Mouse (Mus musculus): ENCODE results near the gene Iapp. TPM values are rescaled to one million over a fixed set of nuclear protein-coding genes. Genes with fewer than 3 reads are reported as not detected.
"Not testable (repeated sequence)": the region's sequence is repeated elsewhere in the genome, so short reads cannot be mapped to it uniquely, and the experiment has no call there.

Iapp gene
- polyA plus RNA-seq (2014; fragmentation: Nextera tagmentation; extraction: Ambion mirVana) = not detected in 2 replicates

DNA sequence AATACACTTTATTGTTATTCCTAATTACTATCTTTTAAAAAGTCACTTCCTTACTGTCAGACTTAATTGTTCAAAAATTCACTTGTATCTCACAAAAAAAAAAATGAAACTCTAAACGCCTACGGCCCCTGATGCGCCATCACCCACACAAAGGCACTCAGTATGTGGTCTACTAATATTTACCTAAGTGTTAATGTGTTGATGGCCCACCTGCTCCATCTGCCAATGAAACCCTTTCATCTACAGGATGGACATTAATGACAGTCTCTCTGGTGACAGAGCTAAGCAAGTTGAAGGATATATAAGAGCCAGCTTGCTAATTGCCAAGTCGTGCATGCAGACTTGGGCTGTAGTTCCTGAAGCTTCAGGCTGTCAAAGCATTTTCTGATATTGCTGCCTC, at the start of gene Iapp:
Iapp (plus strand) TSS at position 326 of the 400 bp plus-strand sequence.
- H3K4me2 ChIP-seq (ENCODE audit: low read depth, low read length) = no peak within 1 kb of the TSS
- no peak within 1 kb of the TSS for H3K9ac ChIP-seq (replicated peaks; ENCODE audit: low read depth, low read length)
- no peaks in the 10 kb centered on the region for H3K9me3 ChIP-seq (ENCODE audit: control insufficient read depth, low read length)
- no peak for ATAC-seq (ENCODE audit: low read depth)
- no peak within 1 kb of the TSS for H3K27ac ChIP-seq (ENCODE audit: low read depth, low read length)
- no peaks in the 10 kb centered on the region for H3K27me3 ChIP-seq (ENCODE audit: control insufficient read depth, insufficient read depth, low read length)
- no peaks in the 10 kb centered on the region for H3K36me3 ChIP-seq (ENCODE audit: control insufficient read depth, insufficient read depth, low read length)
- no peak within 1 kb of the TSS for H3K4me3 ChIP-seq (ENCODE audit: low read depth, low read length)
- H3K4me1 ChIP-seq (ENCODE audit: control insufficient read depth, insufficient read depth, low read length) = no peaks in the 10 kb centered on the region
- 57% methylated on average over 4 of the region's 4 CpGs for WGBS

DNA sequence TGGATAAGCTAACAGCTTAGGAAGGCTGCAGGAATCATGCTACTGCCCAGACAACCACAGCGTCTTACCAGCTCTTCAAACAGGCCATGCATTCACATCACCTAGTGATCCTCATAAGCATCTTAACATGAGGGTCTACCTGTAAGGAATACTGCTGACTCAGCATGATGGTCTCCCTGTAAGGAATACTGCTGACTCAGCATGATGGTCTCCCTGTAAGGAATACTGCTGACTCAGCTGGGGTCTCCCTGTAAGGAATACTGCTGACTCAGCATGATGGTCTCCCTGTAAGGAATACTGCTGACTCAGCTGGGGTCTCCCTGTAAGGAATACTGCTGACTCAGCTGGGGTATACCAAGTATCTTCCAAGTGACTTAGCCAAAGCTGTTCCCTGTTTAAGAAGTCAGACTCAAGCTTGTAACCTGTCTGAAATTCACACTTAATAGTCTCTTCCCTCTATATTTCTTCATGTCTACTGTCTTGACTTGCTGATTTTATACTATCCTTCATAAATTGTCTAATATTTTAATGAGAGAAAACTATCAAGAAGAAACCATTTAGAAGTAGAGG, 47.4 kb upstream of the Iapp start:
- H3K4me2 ChIP-seq (ENCODE audit: low read depth, low read length); H3K27ac ChIP-seq (ENCODE audit: low read depth, low read length); H3K36me3 ChIP-seq (ENCODE audit: control insufficient read depth, insufficient read depth, low read length); H3K27me3 ChIP-seq (ENCODE audit: control insufficient read depth, insufficient read depth, low read length); H3K9me3 ChIP-seq (ENCODE audit: control insufficient read depth, low read length); ATAC-seq (ENCODE audit: low read depth); H3K4me3 ChIP-seq (ENCODE audit: low read depth, low read length); H3K9ac ChIP-seq (replicated peaks; ENCODE audit: low read depth, low read length); H3K4me1 ChIP-seq (ENCODE audit: control insufficient read depth, insufficient read depth, low read length): not testable (repeated sequence)
- WGBS = 91% methylated on average over 1 of the region's 1 CpGs

DNA sequence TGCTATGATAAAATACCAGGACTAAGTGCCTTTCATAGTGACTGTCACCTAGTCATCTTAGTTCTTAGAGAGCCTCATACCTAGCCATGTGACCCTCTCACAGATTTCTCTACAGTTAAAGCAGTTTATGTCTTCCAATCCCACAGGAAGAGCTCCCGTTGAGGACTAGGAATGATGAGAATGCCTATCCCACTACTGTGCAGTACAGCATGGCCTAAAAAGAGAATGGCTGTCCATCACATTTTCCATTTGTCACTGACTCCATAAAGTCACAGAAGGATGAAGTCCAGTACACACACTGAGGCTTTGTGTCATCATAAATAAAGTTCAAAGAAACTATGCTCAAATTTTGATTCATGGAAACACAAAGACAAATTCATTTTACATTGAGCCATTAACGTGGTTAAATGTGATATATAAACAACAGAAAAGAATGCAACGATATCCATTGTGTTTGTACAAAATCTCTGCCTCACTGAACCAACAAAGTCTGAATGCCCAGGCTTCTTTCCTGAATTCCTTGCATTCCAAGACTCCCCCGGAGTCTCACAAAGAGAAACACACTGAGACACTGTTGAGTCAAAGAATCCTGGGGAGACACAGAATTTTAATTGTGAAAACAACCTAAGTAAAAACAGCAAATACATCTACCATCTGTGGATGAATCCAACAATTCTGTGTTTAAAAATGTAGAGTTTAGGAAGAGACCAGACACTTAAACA, 22.3 kb upstream of the Iapp start:
- Histone ChIP-seq H3K27me3 (ENCODE audit: control insufficient read depth, insufficient read depth, low read length) (no peaks in the 10 kb centered on the region), H3K4me1 (ENCODE audit: control insufficient read depth, insufficient read depth, low read length) (no peaks in the 10 kb centered on the region), H3K27ac (ENCODE audit: low read depth, low read length) (no peak overlapping the region), H3K9ac (replicated peaks; ENCODE audit: low read depth, low read length) (no peak overlapping the region), H3K4me2 (ENCODE audit: low read depth, low read length) (no peak overlapping the region), H3K4me3 (ENCODE audit: low read depth, low read length) (no peak overlapping the region), H3K9me3 (ENCODE audit: control insufficient read depth, low read length) (no peaks in the 10 kb centered on the region), H3K36me3 (ENCODE audit: control insufficient read depth, insufficient read depth, low read length) (no peaks in the 10 kb centered on the region)
- no peak for ATAC-seq (ENCODE audit: low read depth)
- 12% methylated on average over 4 of the region's 4 CpGs for WGBS

DNA sequence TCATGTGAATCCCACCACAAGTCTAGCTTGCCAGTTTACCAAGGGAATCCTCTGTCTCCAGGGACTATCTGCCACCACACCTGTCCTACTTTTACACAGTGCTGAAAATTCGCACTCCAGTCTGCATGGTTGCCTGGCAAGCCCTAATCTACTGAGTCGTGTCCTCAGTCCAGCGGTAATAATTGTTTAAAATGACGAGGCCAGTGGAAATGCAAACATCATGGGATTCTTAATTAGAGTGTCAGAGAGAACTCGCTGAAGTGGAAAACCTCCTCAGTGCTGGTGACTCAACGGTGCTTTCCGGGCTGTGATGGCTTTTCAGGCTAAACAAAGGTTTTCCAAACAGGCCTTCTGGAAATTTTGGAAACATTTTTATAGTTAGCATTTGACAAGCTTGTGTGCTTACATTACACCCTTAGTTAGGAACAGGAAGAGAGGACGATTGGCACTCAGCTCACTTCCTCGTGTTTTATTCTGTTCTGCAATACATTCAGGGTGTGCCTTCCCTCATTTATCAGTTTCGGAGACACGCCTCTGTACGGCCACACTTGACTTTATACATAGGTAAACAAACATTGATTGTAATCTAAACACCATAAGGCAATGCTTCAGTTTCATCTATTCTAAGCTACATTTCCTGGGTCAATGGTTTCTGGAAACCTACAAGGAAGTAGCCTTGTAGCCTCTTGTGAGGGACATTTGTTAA, 8.7 kb upstream of the Iapp start:
- Histone ChIP-seq H3K4me3 (ENCODE audit: low read depth, low read length) (no peak overlapping the region), H3K9ac (replicated peaks; ENCODE audit: low read depth, low read length) (no peak overlapping the region), H3K36me3 (ENCODE audit: control insufficient read depth, insufficient read depth, low read length) (no peaks in the 10 kb centered on the region), H3K9me3 (ENCODE audit: control insufficient read depth, low read length) (no peaks in the 10 kb centered on the region), H3K4me1 (ENCODE audit: control insufficient read depth, insufficient read depth, low read length) (no peaks in the 10 kb centered on the region), H3K4me2 (ENCODE audit: low read depth, low read length) (no peak overlapping the region), H3K27ac (ENCODE audit: low read depth, low read length) (no peak overlapping the region), H3K27me3 (ENCODE audit: control insufficient read depth, insufficient read depth, low read length) (no peaks in the 10 kb centered on the region)
- WGBS = 70% methylated on average over 12 of the region's 12 CpGs
- no peak for ATAC-seq (ENCODE audit: low read depth)

DNA sequence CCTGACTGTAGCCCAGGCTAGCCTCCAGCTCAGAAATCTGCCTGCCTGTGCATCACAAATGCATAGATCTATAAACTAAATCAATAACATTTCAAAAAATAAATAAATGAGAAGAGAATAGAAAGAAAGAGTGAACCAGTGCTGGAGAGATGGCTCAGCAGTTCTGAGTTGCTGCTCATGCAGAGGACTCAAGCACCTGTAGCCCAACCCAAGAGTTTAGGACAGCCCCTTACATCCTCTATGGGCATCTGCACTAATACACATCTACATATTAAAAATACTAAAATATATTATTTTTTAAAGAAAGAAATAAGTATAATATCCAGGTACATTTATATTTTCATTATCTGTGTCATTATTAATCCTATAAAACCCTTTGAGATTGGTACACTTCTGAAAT, 6.9 kb downstream of the Iapp start:
- H3K27me3 ChIP-seq (ENCODE audit: control insufficient read depth, insufficient read depth, low read length) = no peaks in the 10 kb centered on the region
- H3K4me1 ChIP-seq (ENCODE audit: control insufficient read depth, insufficient read depth, low read length) = no peaks in the 10 kb centered on the region
- 0 out of 2 replicates have a peak, but pooled peaks cover 3% of the 10 kb centered on the region for H3K9me3 ChIP-seq (ENCODE audit: control insufficient read depth, low read length)
- H3K36me3 ChIP-seq (ENCODE audit: control insufficient read depth, insufficient read depth, low read length) = no peaks in the 10 kb centered on the region
- no peak overlapping the region for H3K27ac ChIP-seq (ENCODE audit: low read depth, low read length)
- H3K4me3 ChIP-seq (ENCODE audit: low read depth, low read length) = no peak overlapping the region
- no peak for ATAC-seq (ENCODE audit: low read depth)
- no peak overlapping the region for H3K4me2 ChIP-seq (ENCODE audit: low read depth, low read length)
- no peak overlapping the region for H3K9ac ChIP-seq (replicated peaks; ENCODE audit: low read depth, low read length)

DNA sequence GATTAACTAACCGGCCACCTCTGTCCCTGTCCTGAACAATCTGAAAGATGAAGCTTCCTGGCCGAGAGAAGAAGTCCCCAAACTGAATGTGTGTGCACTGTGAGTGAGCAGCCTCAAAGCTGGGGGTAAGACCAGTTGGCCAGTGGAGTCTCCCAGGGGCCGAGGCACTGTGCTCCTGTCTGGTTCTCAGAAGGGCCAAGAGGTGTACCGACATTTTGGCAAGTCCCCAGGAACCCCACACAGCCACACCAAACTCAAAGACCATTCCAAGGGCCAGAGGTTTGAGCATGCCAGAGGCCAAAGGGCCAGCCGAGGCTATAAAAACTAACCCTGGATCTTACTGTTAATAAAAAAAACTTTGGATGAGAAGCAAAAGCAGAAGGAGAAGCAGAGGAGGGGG, 16.1 kb downstream of the Iapp start:
- Histone ChIP-seq H3K27ac (ENCODE audit: low read depth, low read length) (no peak overlapping the region), H3K4me3 (ENCODE audit: low read depth, low read length) (no peak overlapping the region), H3K9me3 (ENCODE audit: control insufficient read depth, low read length) (no peaks in the 10 kb centered on the region), H3K27me3 (ENCODE audit: control insufficient read depth, insufficient read depth, low read length) (no peaks in the 10 kb centered on the region), H3K36me3 (ENCODE audit: control insufficient read depth, insufficient read depth, low read length) (no peaks in the 10 kb centered on the region), H3K4me2 (ENCODE audit: low read depth, low read length) (no peak overlapping the region), H3K9ac (replicated peaks; ENCODE audit: low read depth, low read length) (no peak overlapping the region), H3K4me1 (ENCODE audit: control insufficient read depth, insufficient read depth, low read length) (no peaks in the 10 kb centered on the region)
- ATAC-seq (ENCODE audit: low read depth) = no peak
- 86% methylated on average over 5 of the region's 5 CpGs for whole genome bisulfite sequencing

DNA sequence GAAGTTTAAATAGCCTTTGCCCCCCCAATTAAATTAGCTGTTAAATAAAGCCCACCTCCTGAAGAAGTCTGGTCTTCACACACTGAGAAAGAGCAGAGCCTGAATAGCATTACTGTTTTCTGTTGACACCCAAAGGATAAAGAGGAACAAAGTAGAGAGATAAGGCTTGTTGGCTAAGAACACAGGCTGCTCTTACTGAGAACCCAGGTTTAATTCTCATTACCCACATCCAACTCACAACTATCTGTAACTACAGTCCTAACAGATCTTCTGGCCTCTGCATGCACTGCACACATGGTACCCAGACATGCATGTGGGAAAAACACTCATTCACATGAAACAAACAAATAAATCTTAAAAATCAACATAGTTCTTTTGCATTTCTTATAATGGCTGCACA, 18.9 kb downstream of the Iapp start:
- no peaks in the 10 kb centered on the region for H3K9me3 ChIP-seq (ENCODE audit: control insufficient read depth, low read length)
- no peak overlapping the region for H3K4me3 ChIP-seq (ENCODE audit: low read depth, low read length)
- H3K9ac ChIP-seq (replicated peaks; ENCODE audit: low read depth, low read length) = no peak overlapping the region
- no peak overlapping the region for H3K4me2 ChIP-seq (ENCODE audit: low read depth, low read length)
- H3K36me3 ChIP-seq (ENCODE audit: control insufficient read depth, insufficient read depth, low read length) = no peaks in the 10 kb centered on the region
- H3K27me3 ChIP-seq (ENCODE audit: control insufficient read depth, insufficient read depth, low read length) = no peaks in the 10 kb centered on the region
- no peaks in the 10 kb centered on the region for H3K4me1 ChIP-seq (ENCODE audit: control insufficient read depth, insufficient read depth, low read length)
- no peak for ATAC-seq (ENCODE audit: low read depth)
- H3K27ac ChIP-seq (ENCODE audit: low read depth, low read length) = no peak overlapping the region

GRCm38 (mm10) chr6:142322881-142323280, 24.7 kb downstream of the Iapp start, which contains the start of gene Slco1a5:
TSS of gene Slco1a5 (minus strand) at chr6:142322981.
- ATAC-seq (ENCODE audit: low read depth) = no peak
- WGBS = 27% methylated on average over 4 of the region's 4 CpGs
- H3K36me3 ChIP-seq (ENCODE audit: control insufficient read depth, insufficient read depth, low read length) = no peaks in the 10 kb centered on the region
- H3K27me3 ChIP-seq (ENCODE audit: control insufficient read depth, insufficient read depth, low read length) = no peaks in the 10 kb centered on the region
- H3K9me3 ChIP-seq (ENCODE audit: control insufficient read depth, low read length) = no peaks in the 10 kb centered on the region
- no peaks in the 10 kb centered on the region for H3K4me1 ChIP-seq (ENCODE audit: control insufficient read depth, insufficient read depth, low read length)
- H3K4me2 ChIP-seq (ENCODE audit: low read depth, low read length) = no peak within 1 kb of the TSS
- H3K4me3 ChIP-seq (ENCODE audit: low read depth, low read length) = no peak within 1 kb of the TSS
- H3K9ac ChIP-seq (replicated peaks; ENCODE audit: low read depth, low read length) = no peak within 1 kb of the TSS
- no peak within 1 kb of the TSS for H3K27ac ChIP-seq (ENCODE audit: low read depth, low read length)

GRCm38 (mm10) chr6:142326598-142326997, 28.4 kb downstream of the Iapp start:
- 85% methylated on average over 3 of the region's 3 CpGs for WGBS
- Histone ChIP-seq H3K4me2 (ENCODE audit: low read depth, low read length) (no peak overlapping the region), H3K4me1 (ENCODE audit: control insufficient read depth, insufficient read depth, low read length) (no peaks in the 10 kb centered on the region), H3K36me3 (ENCODE audit: control insufficient read depth, insufficient read depth, low read length) (no peaks in the 10 kb centered on the region), H3K9ac (replicated peaks; ENCODE audit: low read depth, low read length) (no peak overlapping the region), H3K27me3 (ENCODE audit: control insufficient read depth, insufficient read depth, low read length) (no peaks in the 10 kb centered on the region), H3K27ac (ENCODE audit: low read depth, low read length) (no peak overlapping the region), H3K4me3 (ENCODE audit: low read depth, low read length) (no peak overlapping the region), H3K9me3 (ENCODE audit: control insufficient read depth, low read length) (no peaks in the 10 kb centered on the region)
- ATAC-seq (ENCODE audit: low read depth) = no peak
